In genomic region chr15:103002821-103003448, GRCm38 (mm10) we compare ENCODE assay signal across 18 mouse cellular contexts. TPM values are rescaled to one million over a fixed set of nuclear protein-coding genes. Genes with fewer than 3 reads are reported as not detected.
DNase-seq lines count a peak whose midpoint lies in the region; ATAC-seq and TF ChIP-seq lines count a peak whose summit lies in the region.
"Had no signal": no experiment of that assay in that cellular context is flagged by ENCODE, and none has a peak within 500 bp of the region (broad histone marks: within the 10 kb centered on the region; RNA-seq: fewer than 3 reads in every experiment).

No protein-coding gene starts in this region.

- peak overlapping the region; percentile 60 for H3K9ac ChIP-seq in MEL (ENCODE audit: control insufficient read depth, low read depth, low read length, poor library complexity, severe bottlenecking)
- H3K9ac ChIP-seq in kidney, embryonic 16.5 days (replicated peaks; ENCODE audit: low read length) = peak overlapping the region; percentile 90
- peak overlapping the region; percentile 76 for H3K9ac ChIP-seq in neural tube, embryonic 14.5 days (replicated peaks; ENCODE audit: low read depth, low read length)
- no peak overlapping the region for H3K9ac ChIP-seq in midbrain, embryonic 16.5 days (ENCODE audit: low read depth, low read length)
- H3K9ac ChIP-seq: liver, embryonic 15.5 days; midbrain, embryonic 12.5 days had no signal

- 36% methylated on average over 13 of the region's 13 CpGs for WGBS in kidney, adult 2 months
- 20% methylated on average over 13 of the region's 13 CpGs for WGBS in kidney, embryonic 16.5 days
- WGBS in neural tube, embryonic 14.5 days = 4% methylated on average over 13 of the region's 13 CpGs
- 1% methylated on average over 12 of the region's 13 CpGs for WGBS in midbrain, embryonic 16.5 days

- no peak for TF ChIP-seq CTCF in kidney, adult 2 months (conservative IDR thresholded peaks at IDR 0.05; ENCODE audit: insufficient read depth, insufficient read length, low read depth, low read length)
- TF ChIP-seq CTCF in MEL (IDR thresholded peaks at IDR 0.05 in 2 of 3, conservative IDR thresholded peaks at IDR 0.05 in 1 of 3; ENCODE audit: control insufficient read depth in 1 of 3, insufficient read depth in 1 of 3, low read depth in 2 of 3, low read length in 3 of 3, poor library complexity in 1 of 3, severe bottlenecking in 1 of 3) = no peak

- intact Hi-C loops in gastrocnemius, postnatal 14 days (cut with DNase I; ENCODE audit: low total_unique reads) = no loop called here

- H3K27ac ChIP-seq in kidney, adult 2 months (ENCODE audit: insufficient read depth, low read depth, low read length) = peak overlapping the region; percentile 60
- H3K27ac ChIP-seq in MEL (ENCODE audit: control insufficient read depth, low read depth, low read length) = peak overlapping the region; percentile 63
- peak overlapping the region; percentile 65 for H3K27ac ChIP-seq in kidney, embryonic 16.5 days (ENCODE audit: low read length)
- H3K27ac ChIP-seq in neural tube, embryonic 14.5 days (ENCODE audit: low read depth, low read length) = peak overlapping the region; percentile 91
- H3K27ac ChIP-seq in midbrain, embryonic 16.5 days (ENCODE audit: low read length) = no peak overlapping the region
- H3K27ac ChIP-seq: heart, adult 2 months; liver, embryonic 15.5 days; midbrain, embryonic 12.5 days had no signal

- no peak for TF ChIP-seq POLR2A in kidney, adult 2 months (IDR thresholded peaks at IDR 0.05; ENCODE audit: low read depth, low read length)
- TF ChIP-seq POLR2A in MEL (IDR thresholded peaks at IDR 0.05; ENCODE audit: control insufficient read depth in 1 of 2, insufficient read depth in 1 of 2, low read depth in 1 of 2, low read length in 2 of 2, poor library complexity in 1 of 2) = no peak; a peak in 1 of 4 replicates

- peak overlapping the region; percentile 71 for H3K4me2 ChIP-seq in kidney, embryonic 16.5 days (replicated peaks; ENCODE audit: low read depth, low read length)
- H3K4me2 ChIP-seq in neural tube, embryonic 14.5 days (ENCODE audit: low read depth, low read length) = peak overlapping the region; percentile 92
- no peak overlapping the region for H3K4me2 ChIP-seq in midbrain, embryonic 16.5 days (ENCODE audit: low read length)
- H3K4me2 ChIP-seq: liver, embryonic 15.5 days; midbrain, embryonic 12.5 days had no signal

- TF ChIP-seq EP300 in MEL (IDR thresholded peaks at IDR 0.05; ENCODE audit: low read depth in 1 of 2, low read length in 2 of 2) = peak; percentile 34 to 60; a peak in 3 of 4 replicates

- peaks cover 21% of the 10 kb centered on the region for H3K4me1 ChIP-seq in kidney, adult 2 months (ENCODE audit: control insufficient read depth, insufficient read depth, low read length)
- H3K4me1 ChIP-seq in MEL (ENCODE audit: control insufficient read depth in 1 of 2, insufficient read depth in 2 of 2, low read length in 2 of 2) = peaks cover 24 to 35% of the 10 kb centered on the region in 2 experiments
- H3K4me1 ChIP-seq in kidney, embryonic 16.5 days (ENCODE audit: insufficient read depth, low read length) = peaks cover 71% of the 10 kb centered on the region
- H3K4me1 ChIP-seq in neural tube, embryonic 14.5 days (ENCODE audit: control insufficient read depth, insufficient read depth, low read length) = peaks cover 68% of the 10 kb centered on the region
- peaks cover 4% of the 10 kb centered on the region; the same call in 1 of the 2 replicates for H3K4me1 ChIP-seq in midbrain, embryonic 16.5 days (ENCODE audit: control insufficient read depth, insufficient read depth, low read length)

- no peak for ATAC-seq in kidney, embryonic 16.5 days (ENCODE audit: low FRiP score, low TSS enrichment)
- ATAC-seq in neural tube, embryonic 14.5 days (ENCODE audit: low read depth) = no peak
- ATAC-seq in midbrain, embryonic 16.5 days = no peak
- ATAC-seq: hindbrain, embryonic 16.5 days had no signal

- H3K9me3 ChIP-seq in MEL (replicated peaks; ENCODE audit: insufficient read depth, low read length) = no peaks in the 10 kb centered on the region
- no peaks in the 10 kb centered on the region for H3K9me3 ChIP-seq in kidney, embryonic 16.5 days (ENCODE audit: low read length)
- H3K9me3 ChIP-seq in neural tube, embryonic 14.5 days (ENCODE audit: control insufficient read depth, low read length) = no peaks in the 10 kb centered on the region
- H3K9me3 ChIP-seq in midbrain, embryonic 16.5 days (replicated peaks; ENCODE audit: control insufficient read depth, low read length, poor library complexity, severe bottlenecking) = no peaks in the 10 kb centered on the region
- H3K9me3 ChIP-seq: liver, embryonic 15.5 days; midbrain, embryonic 12.5 days had no signal

- peaks cover 27% of the 10 kb centered on the region for H3K79me2 ChIP-seq in MEL (ENCODE audit: control insufficient read depth, insufficient read depth, low read length, poor library complexity)

- H3K27me3 ChIP-seq in kidney, adult 2 months (replicated peaks; ENCODE audit: control insufficient read depth, insufficient read depth, low read length) = no peaks in the 10 kb centered on the region
- H3K27me3 ChIP-seq in MEL (ENCODE audit: control insufficient read depth in 1 of 2, insufficient read depth in 2 of 2, low read length in 2 of 2) = no peaks in the 10 kb centered on the region
- H3K27me3 ChIP-seq in kidney, embryonic 16.5 days (ENCODE audit: insufficient read depth, low read length) = peaks cover 42% of the 10 kb centered on the region
- H3K27me3 ChIP-seq in neural tube, embryonic 14.5 days (ENCODE audit: control insufficient read depth, insufficient read depth, low read length) = no peaks in the 10 kb centered on the region
- H3K27me3 ChIP-seq in midbrain, embryonic 16.5 days (ENCODE audit: control insufficient read depth, insufficient read depth, low read depth, low read length) = peaks cover 93% of the 10 kb centered on the region

- no peak for TF ChIP-seq RAD21 in MEL (IDR thresholded peaks at IDR 0.05; ENCODE audit: low read depth, low read length)

- H3K36me3 ChIP-seq in kidney, adult 2 months (ENCODE audit: control insufficient read depth, insufficient read depth, low read length) = no peaks in the 10 kb centered on the region
- peaks cover 0 to 36% of the 10 kb centered on the region in 2 experiments; a peak in 2 of 4 replicates for H3K36me3 ChIP-seq in MEL (ENCODE audit: control insufficient read depth in 1 of 2, insufficient read depth in 2 of 2, low read length in 2 of 2)
- no peaks in the 10 kb centered on the region for H3K36me3 ChIP-seq in kidney, embryonic 16.5 days (ENCODE audit: insufficient read depth, low read length)
- H3K36me3 ChIP-seq in neural tube, embryonic 14.5 days (ENCODE audit: control insufficient read depth, insufficient read depth, low read length) = no peaks in the 10 kb centered on the region
- no peaks in the 10 kb centered on the region for H3K36me3 ChIP-seq in midbrain, embryonic 16.5 days (ENCODE audit: control insufficient read depth, insufficient read depth, low read length)
- H3K36me3 ChIP-seq: liver, embryonic 15.5 days; midbrain, embryonic 12.5 days had no signal

- DNase-seq in kidney, adult 2 months = no peak
- DNase-seq in kidney, adult 11 months = no peak
- DNase-seq in MEL (ENCODE audit: low read depth, low spot score) = peak; percentile 90
- no peak for DNase-seq in heart, adult 9 months (ENCODE audit: low spot score in 2 of 2)
- no peak for DNase-seq in gastrocnemius, postnatal 14 days
- DNase-seq: cerebellum, postnatal 10 days; heart, adult 2 months; heart, postnatal 10 days; lung, postnatal 14 days; thymus, adult 18-20 months had no signal

- H3K4me3 ChIP-seq in kidney, adult 2 months (ENCODE audit: insufficient read depth, low read depth, low read length) = no peak overlapping the region; the same call in 1 of the 2 replicates
- peak overlapping the region; percentile 49 to 57 for H3K4me3 ChIP-seq in MEL (ENCODE audit: control insufficient read depth in 1 of 2, insufficient read depth in 1 of 2, low read depth in 2 of 2, low read length in 2 of 2)
- H3K4me3 ChIP-seq in kidney, embryonic 16.5 days (ENCODE audit: low read length) = peak overlapping the region; percentile 63
- peak overlapping the region; percentile 55 for H3K4me3 ChIP-seq in neural tube, embryonic 14.5 days (ENCODE audit: low read depth, low read length)
- H3K4me3 ChIP-seq in midbrain, embryonic 16.5 days (ENCODE audit: low read depth, low read length) = no peak overlapping the region
- H3K4me3 ChIP-seq: heart, adult 2 months; liver, embryonic 15.5 days; midbrain, embryonic 12.5 days had no signal

RNA-seq across cellular contexts. Expression of gene Hoxc6, which starts 4.9 kb away (rescaled TPM):
- 24.7 and 25.4 TPM in 2 replicates for polyA plus RNA-seq in kidney, adult 2 months (2012; rRNA removed)
- 1.7 and 2.3 TPM in 2 replicates for total RNA-seq in MEL (2012; rRNA removed)
- polyA plus RNA-seq in MEL (2012; ENCODE audit: insufficient read depth in 1 of 2, insufficient read length in 2 of 2, low read depth in 1 of 2, low replicate concordance in 2 of 2, missing spikeins in 1 of 2) = 1 to 10 TPM in 1 of 2 experiments, not detected in 1; 9.4 TPM
- polyA plus RNA-seq in kidney, embryonic 16.5 days (2015; fragmentation: Nextera tagmentation; extraction: Ambion mirVana) = 7.6 and 11.0 TPM in 2 replicates
- 23.0 and 38.7 TPM in 2 replicates for polyA plus RNA-seq in neural tube, embryonic 14.5 days (2014; fragmentation: Nextera tagmentation; extraction: Ambion mirVana)
- 1 to 10 TPM; 5.2 to 5.9 TPM for total RNA-seq in gastrocnemius, postnatal 14 days (2021)
- not detected in 2 replicates for polyA plus RNA-seq in midbrain, embryonic 16.5 days (2015; fragmentation: Nextera tagmentation; extraction: Ambion mirVana)
- total RNA-seq: heart, adult 2 months; left cerebral cortex, postnatal 25 days had no signal
- polyA plus RNA-seq: heart, adult 2 months; midbrain, embryonic 12.5 days had no signal

RNA-seq across cellular contexts. Expression of gene Hoxc8, which starts 12.5 kb away (rescaled TPM):
- 3.4 and 4.0 TPM in 2 replicates for polyA plus RNA-seq in kidney, adult 2 months (2012; rRNA removed)
- total RNA-seq in MEL (2012; rRNA removed) = 0.26 and 0.31 TPM in 2 replicates
- polyA plus RNA-seq in MEL (2012; ENCODE audit: insufficient read depth in 1 of 2, insufficient read length in 2 of 2, low read depth in 1 of 2, low replicate concordance in 2 of 2, missing spikeins in 1 of 2) = 1 to 10 TPM in 1 of 2 experiments, not detected in 1; 1.7 TPM
- polyA plus RNA-seq in kidney, embryonic 16.5 days (2015; fragmentation: Nextera tagmentation; extraction: Ambion mirVana) = 6.6 and 9.2 TPM in 2 replicates
- 50.1 and 136 TPM in 2 replicates for polyA plus RNA-seq in neural tube, embryonic 14.5 days (2014; fragmentation: Nextera tagmentation; extraction: Ambion mirVana)
- total RNA-seq in gastrocnemius, postnatal 14 days (2021) = 1 to 10 TPM; 1.1 to 1.2 TPM
- not detected in 2 replicates for polyA plus RNA-seq in midbrain, embryonic 16.5 days (2015; fragmentation: Nextera tagmentation; extraction: Ambion mirVana)
- total RNA-seq: heart, adult 2 months; heart, postnatal 10 days; left cerebral cortex, postnatal 25 days had no signal
- polyA plus RNA-seq: embryonic facial prominence, embryonic 11.5 days; heart, adult 2 months; midbrain, embryonic 12.5 days had no signal

RNA-seq across cellular contexts. Expression of gene Hoxc4, which starts 15.8 kb away (rescaled TPM):
- 2.5 and 2.7 TPM in 2 replicates for polyA plus RNA-seq in kidney, adult 2 months (2012; rRNA removed)
- 2.5 and 2.6 TPM in 2 replicates for total RNA-seq in MEL (2012; rRNA removed)
- 1 to 10 TPM in 1 of 2 experiments, not detected in 1; 9.4 TPM for polyA plus RNA-seq in MEL (2012; ENCODE audit: insufficient read depth in 1 of 2, insufficient read length in 2 of 2, low read depth in 1 of 2, low replicate concordance in 2 of 2, missing spikeins in 1 of 2)
- polyA plus RNA-seq in kidney, embryonic 16.5 days (2015; fragmentation: Nextera tagmentation; extraction: Ambion mirVana) = 6.9 and 8.6 TPM in 2 replicates
- 19.0 and 24.0 TPM in 2 replicates for polyA plus RNA-seq in neural tube, embryonic 14.5 days (2014; fragmentation: Nextera tagmentation; extraction: Ambion mirVana)
- total RNA-seq in gastrocnemius, postnatal 14 days (2021) = 1 to 10 TPM; 3.8 to 5.0 TPM
- polyA plus RNA-seq in midbrain, embryonic 16.5 days (2015; fragmentation: Nextera tagmentation; extraction: Ambion mirVana) = not detected in 2 replicates
- total RNA-seq: heart, adult 2 months; left cerebral cortex, postnatal 25 days had no signal

RNA-seq across cellular contexts. Expression of gene Hoxc9, which starts 26.7 kb away (rescaled TPM):
- 5.5 and 7.3 TPM in 2 replicates for polyA plus RNA-seq in kidney, adult 2 months (2012; rRNA removed)
- total RNA-seq in MEL (2012; rRNA removed) = 3.2 and 4.1 TPM in 2 replicates
- 100 to 1,000 TPM in 1 of 2 experiments, 1 to 10 TPM in 1; 9.5 to 400 TPM for polyA plus RNA-seq in MEL (2012; ENCODE audit: insufficient read depth in 1 of 2, insufficient read length in 2 of 2, low read depth in 1 of 2, low replicate concordance in 2 of 2, missing spikeins in 1 of 2)
- 7.4 and 9.2 TPM in 2 replicates for polyA plus RNA-seq in kidney, embryonic 16.5 days (2015; fragmentation: Nextera tagmentation; extraction: Ambion mirVana)
- 46.9 and 49.8 TPM in 2 replicates for polyA plus RNA-seq in neural tube, embryonic 14.5 days (2014; fragmentation: Nextera tagmentation; extraction: Ambion mirVana)
- total RNA-seq in gastrocnemius, postnatal 14 days (2021) = 1 to 10 TPM; 5.7 to 5.8 TPM
- polyA plus RNA-seq in midbrain, embryonic 16.5 days (2015; fragmentation: Nextera tagmentation; extraction: Ambion mirVana) = not detected in 2 replicates
- total RNA-seq: heart, adult 2 months; heart, postnatal 10 days; left cerebral cortex, postnatal 25 days had no signal
- polyA plus RNA-seq: embryonic facial prominence, embryonic 11.5 days; heart, adult 2 months; liver, embryonic 15.5 days; midbrain, embryonic 12.5 days had no signal

RNA-seq across cellular contexts. Expression of gene Hoxc5, which starts 35.7 kb away (rescaled TPM):
- 4.0 and 4.1 TPM in 2 replicates for polyA plus RNA-seq in kidney, adult 2 months (2012; rRNA removed)
- 0.46 and 0.56 TPM in 2 replicates for total RNA-seq in MEL (2012; rRNA removed)
- 1 to 10 TPM in 1 of 2 experiments, not detected in 1; 3.0 TPM for polyA plus RNA-seq in MEL (2012; ENCODE audit: insufficient read depth in 1 of 2, insufficient read length in 2 of 2, low read depth in 1 of 2, low replicate concordance in 2 of 2, missing spikeins in 1 of 2)
- polyA plus RNA-seq in kidney, embryonic 16.5 days (2015; fragmentation: Nextera tagmentation; extraction: Ambion mirVana) = 4.3 and 5.9 TPM in 2 replicates
- polyA plus RNA-seq in neural tube, embryonic 14.5 days (2014; fragmentation: Nextera tagmentation; extraction: Ambion mirVana) = 3.6 and 10.2 TPM in 2 replicates
- 1 to 10 TPM; 1.4 to 1.8 TPM for total RNA-seq in gastrocnemius, postnatal 14 days (2021)
- 0.22 TPM in 1 of 2 replicates, not detected in the other for polyA plus RNA-seq in midbrain, embryonic 16.5 days (2015; fragmentation: Nextera tagmentation; extraction: Ambion mirVana)
- total RNA-seq: heart, adult 2 months; left cerebral cortex, postnatal 25 days had no signal
- polyA plus RNA-seq: midbrain, embryonic 12.5 days had no signal

Comparison
In these comparisons a context has a peak if more than half of its experiments do, and no peak if none do; other contexts are left out.
1. H3K4me3 ChIP-seq: peak in MEL (2 of 2), kidney, embryonic 16.5 days (single experiment) and neural tube, embryonic 14.5 days (single experiment); none in kidney, adult 2 months (single experiment) and midbrain, embryonic 16.5 days (single experiment).